Mouse (Mus musculus): Measurements from ENCODE around the gene Gucy1b2. TPM values are rescaled to one million over a fixed set of nuclear protein-coding genes. Genes with fewer than 3 reads are reported as not detected.

Gene Gucy1b2
- polyA plus RNA-seq, 1 experiment from 2014 or later: not detected

DNA sequence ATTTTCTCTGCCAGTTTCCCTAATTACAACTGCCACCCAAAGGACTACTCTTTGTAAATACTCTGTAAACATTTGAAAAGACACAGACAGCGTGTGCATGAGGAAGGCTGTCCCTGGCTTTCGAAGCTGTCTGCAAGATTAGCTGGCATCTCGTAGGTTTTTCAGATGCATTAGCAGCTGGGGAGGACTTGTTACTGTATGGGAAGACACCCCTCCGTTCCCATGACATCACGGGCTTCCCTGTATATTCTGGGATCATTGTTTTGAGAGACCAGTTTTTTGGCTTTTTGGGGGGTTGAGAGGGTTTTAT is 564 bp downstream of the Gucy1b2 start:
- no peaks in the 10 kb centered on the region for H3K79me2 ChIP-seq (ENCODE audit: inconsistent target)
- no peak overlapping the region for H3K27ac ChIP-seq
- H3K36me3 ChIP-seq (ENCODE audit: inconsistent target): no peaks in the 10 kb centered on the region
- 91% methylated on average over 4 of the region's 5 CpGs for WGBS (ENCODE audit: missing documents)
- H3K4me3 ChIP-seq (ENCODE audit: inconsistent target): no peak overlapping the region

DNA sequence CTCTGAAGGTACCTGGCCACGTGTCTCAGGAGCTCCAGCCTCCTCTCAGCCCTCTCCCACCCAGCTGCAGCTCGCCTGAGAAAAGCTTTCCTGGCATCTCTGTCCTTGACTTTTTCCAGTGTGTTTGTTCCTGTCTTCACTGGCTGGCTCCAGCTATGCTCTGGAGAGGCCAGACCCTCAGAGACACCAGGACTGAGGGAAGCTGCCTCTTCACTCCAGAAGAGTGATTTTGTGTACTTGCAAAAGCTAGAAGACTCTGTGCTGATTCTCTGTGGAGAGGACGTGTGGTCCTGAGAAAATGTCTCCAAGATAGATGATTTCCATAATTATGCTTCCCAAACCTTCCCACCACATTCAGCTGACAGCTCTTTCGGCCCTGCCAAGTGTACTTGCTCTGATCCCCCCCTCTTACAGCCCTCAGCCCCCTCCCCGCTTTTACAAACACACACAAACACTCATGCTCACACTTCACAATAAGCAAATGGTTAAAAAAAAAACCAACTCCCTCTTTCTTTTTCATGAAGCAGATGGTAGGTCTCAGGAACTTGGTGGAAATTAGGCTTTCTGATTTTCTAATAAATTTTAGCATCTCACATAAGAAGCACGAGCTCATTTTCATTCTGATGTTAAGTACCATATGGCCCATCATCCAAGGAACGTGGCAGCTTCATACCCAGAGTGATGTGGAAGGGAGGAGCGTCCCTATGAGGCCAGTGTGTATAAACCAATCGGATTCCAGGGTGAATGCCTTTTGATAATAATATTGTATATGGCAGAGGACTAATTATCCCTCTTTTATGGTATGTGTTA is 1.1 kb downstream of the Gucy1b2 start:
- Histone ChIP-seq H3K36me3 (ENCODE audit: inconsistent target) (no peaks in the 10 kb centered on the region), H3K27ac (no peak overlapping the region), H3K79me2 (ENCODE audit: inconsistent target) (no peaks in the 10 kb centered on the region), H3K4me3 (ENCODE audit: inconsistent target) (no peak overlapping the region)
- WGBS (ENCODE audit: missing documents): 84% methylated on average over 9 of the region's 9 CpGs

DNA sequence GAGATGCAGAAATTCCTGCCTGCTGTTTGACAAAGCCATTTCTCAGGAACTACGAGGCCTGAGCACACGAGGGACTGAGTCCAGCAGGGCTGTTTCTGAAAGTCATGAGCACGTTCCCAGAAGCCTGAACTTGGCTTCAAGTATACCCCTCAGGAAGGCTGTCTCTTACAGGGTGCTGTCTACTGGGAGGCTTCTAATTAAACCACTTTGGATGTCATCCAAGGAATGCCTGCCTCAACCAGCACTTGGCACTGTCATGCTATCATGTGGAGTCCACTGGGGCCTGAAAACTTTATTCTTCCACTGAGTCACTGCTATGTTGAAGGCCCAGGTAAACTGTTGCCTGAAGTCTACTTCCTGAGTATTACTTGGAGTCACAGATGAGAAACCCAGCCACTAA is 2.0 kb downstream of the Gucy1b2 start:
- 86% methylated on average over 3 of the region's 3 CpGs for WGBS (ENCODE audit: missing documents)
- H3K36me3 ChIP-seq (ENCODE audit: inconsistent target): no peaks in the 10 kb centered on the region
- no peaks in the 10 kb centered on the region for H3K79me2 ChIP-seq (ENCODE audit: inconsistent target)
- no peak overlapping the region for H3K4me3 ChIP-seq (ENCODE audit: inconsistent target)
- no peak overlapping the region for H3K27ac ChIP-seq

DNA sequence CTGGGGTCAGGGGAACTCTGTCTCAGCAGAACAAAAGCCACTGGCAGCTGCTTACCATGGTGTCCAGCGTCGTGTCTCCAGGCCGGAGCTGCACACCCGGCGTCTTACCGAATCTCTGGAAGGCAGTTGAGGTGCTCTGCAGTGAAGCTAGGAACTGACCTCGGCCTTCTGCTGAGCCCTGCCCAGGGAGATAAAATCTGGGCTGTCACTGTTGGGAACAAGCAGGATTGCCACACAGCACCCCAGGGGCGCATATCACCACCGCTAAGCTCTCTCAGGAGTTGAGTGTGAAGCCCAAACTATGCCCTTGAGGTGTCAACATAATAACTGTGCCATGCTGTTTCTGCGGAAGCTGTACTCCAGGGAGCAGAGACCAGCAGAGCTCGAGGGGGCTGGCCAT is 2.8 kb downstream of the Gucy1b2 start:
- Histone ChIP-seq H3K36me3 (ENCODE audit: inconsistent target) (no peaks in the 10 kb centered on the region), H3K4me3 (ENCODE audit: inconsistent target) (no peak overlapping the region), H3K27ac (no peak overlapping the region), H3K79me2 (ENCODE audit: inconsistent target) (no peaks in the 10 kb centered on the region)
- WGBS (ENCODE audit: missing documents): 89% methylated on average over 11 of the region's 11 CpGs

DNA sequence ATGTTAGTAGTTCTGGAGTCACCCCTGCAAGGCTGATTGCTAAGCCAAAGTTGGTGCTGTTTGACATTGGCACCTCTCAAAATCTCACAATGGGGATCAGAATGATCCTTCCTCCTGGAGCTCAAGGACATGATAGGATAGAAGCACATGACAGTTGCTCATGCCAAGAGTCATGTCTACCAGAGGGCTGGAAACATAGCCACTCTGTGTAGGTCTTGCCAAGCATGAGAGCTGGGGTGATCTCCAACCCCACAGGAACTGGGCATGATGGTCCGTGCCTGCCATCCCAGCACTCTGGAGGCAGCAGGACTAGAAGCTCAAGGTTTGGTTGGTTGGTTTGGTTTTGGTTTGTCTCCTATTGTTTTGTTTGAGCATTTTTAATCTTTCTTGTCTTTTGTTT is 5.4 kb downstream of the Gucy1b2 start:
- WGBS (ENCODE audit: missing documents): 94% methylated on average over 1 of the region's 1 CpGs
- no peak overlapping the region for H3K4me3 ChIP-seq (ENCODE audit: inconsistent target)
- no peaks in the 10 kb centered on the region for H3K36me3 ChIP-seq (ENCODE audit: inconsistent target)
- H3K79me2 ChIP-seq (ENCODE audit: inconsistent target): no peaks in the 10 kb centered on the region
- H3K27ac ChIP-seq: no peak overlapping the region

DNA sequence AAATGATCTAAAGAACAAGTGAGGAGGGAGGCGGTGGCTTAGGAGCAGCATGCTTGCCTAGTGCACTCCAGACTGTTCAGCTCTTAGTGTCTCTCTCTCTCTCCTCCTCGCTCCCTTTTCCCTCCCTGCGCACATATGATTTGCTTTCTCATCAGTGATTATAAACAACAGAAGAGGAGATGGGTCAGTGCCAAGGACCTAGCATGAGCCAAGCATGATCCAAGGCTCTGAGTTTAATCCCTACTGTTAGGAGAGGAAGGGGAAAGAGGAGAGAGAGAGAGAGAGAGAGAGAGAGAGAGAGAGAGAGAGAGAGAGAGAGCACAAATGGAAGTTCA is 8.9 kb downstream of the Gucy1b2 start:
- H3K4me3 ChIP-seq (ENCODE audit: inconsistent target): no peak overlapping the region
- H3K27ac ChIP-seq: no peak overlapping the region
- no peaks in the 10 kb centered on the region for H3K36me3 ChIP-seq (ENCODE audit: inconsistent target)
- WGBS (ENCODE audit: missing documents): 100% methylated on average over 3 of the region's 3 CpGs
- H3K79me2 ChIP-seq (ENCODE audit: inconsistent target): no peaks in the 10 kb centered on the region

DNA sequence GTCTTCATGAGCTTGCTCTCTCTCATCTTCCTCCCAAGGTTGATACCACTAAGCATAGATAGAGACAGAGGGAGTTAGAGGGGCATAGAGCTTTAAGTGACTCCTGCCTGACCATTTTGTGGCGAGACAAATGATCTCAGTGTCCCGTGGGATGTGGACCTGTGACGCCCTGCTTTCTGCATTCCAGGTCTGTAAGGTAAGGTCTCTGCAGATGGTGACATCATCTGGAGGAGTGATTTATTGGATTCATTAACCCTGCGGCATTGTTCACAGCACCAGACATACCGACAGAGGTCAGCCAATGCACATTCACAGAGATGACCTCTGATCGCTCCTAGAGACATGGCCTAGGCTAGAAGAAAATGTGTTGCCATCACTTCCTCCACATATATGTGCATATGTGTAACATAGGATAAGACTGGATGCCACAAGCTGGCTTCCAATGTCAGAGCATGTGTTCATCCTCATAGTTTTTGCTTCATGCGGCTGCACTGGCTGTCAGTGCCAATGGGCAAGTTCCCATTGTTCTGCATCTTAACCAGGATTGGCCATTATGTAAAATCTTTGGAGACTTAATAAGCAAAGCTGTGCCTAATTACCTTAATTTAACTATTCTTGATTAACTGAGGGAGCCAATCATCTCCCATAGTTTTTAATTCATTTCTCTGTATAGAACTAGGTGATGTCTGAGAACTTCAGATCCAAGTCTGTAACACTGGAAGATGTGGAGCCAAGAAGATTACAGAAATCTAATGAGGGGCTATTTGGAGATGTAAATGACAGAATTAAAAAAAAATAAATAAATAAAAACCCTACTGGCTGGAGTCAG is 9.5 kb downstream of the Gucy1b2 start:
- H3K36me3 ChIP-seq (ENCODE audit: inconsistent target): no peaks in the 10 kb centered on the region
- 91% methylated on average over 7 of the region's 7 CpGs for WGBS (ENCODE audit: missing documents)
- H3K4me3 ChIP-seq (ENCODE audit: inconsistent target): no peak overlapping the region
- no peaks in the 10 kb centered on the region for H3K79me2 ChIP-seq (ENCODE audit: inconsistent target)
- H3K27ac ChIP-seq: no peak overlapping the region

DNA sequence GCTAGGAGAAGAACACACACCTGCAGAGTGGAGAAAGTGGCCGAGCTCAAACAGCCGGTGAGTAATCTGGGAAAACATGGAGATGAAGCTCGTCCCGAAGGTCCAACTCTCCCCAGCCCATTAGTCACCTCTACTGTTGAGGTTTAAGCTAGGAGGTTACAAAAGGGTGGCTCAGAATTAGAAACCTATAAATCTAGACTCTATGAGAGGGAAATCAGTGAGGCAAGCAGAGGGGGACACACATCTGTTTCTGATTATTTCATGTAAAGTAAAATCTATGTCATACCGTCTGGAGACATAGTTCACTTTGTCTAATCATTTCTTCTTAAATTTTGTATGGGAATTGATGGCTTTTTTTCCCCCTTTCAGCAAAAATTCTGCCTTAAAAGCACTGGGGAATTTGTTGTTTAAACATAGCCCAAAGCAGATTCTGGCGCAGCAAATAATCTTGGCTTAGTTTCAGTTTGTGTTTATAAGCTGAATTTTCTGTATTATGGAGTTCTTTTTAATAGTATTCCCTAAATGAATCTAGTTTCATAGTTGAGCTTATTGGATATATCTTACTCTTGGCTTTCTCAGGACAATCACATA is 12.2 kb downstream of the Gucy1b2 start:
- no peaks in the 10 kb centered on the region for H3K36me3 ChIP-seq (ENCODE audit: inconsistent target)
- H3K4me3 ChIP-seq (ENCODE audit: inconsistent target): no peak overlapping the region
- no peak overlapping the region for H3K27ac ChIP-seq
- no peaks in the 10 kb centered on the region for H3K79me2 ChIP-seq (ENCODE audit: inconsistent target)
- 95% methylated on average over 6 of the region's 6 CpGs for WGBS (ENCODE audit: missing documents)

DNA sequence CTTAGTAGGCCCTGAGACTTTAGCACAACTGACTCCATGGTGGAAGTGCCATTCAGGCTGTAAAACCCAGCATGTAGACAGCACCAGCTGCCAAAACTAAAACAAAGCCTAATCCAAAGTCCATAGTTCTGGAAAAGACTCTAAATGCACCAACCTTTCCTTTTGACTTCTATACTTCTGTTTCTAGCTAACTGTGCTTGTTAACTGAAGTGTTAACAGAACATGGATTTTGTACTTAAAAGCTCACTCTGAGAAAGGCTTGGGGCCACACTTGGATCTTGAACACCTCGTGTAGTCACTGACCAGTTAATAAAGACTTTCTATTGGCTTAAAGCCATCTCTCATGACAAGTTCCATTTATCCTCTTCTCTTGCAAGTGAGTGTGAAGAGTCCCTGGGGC is 13.1 kb downstream of the Gucy1b2 start:
- WGBS (ENCODE audit: missing documents): 78% methylated on average over 1 of the region's 1 CpGs
- no peak overlapping the region for H3K27ac ChIP-seq
- no peaks in the 10 kb centered on the region for H3K36me3 ChIP-seq (ENCODE audit: inconsistent target)

DNA sequence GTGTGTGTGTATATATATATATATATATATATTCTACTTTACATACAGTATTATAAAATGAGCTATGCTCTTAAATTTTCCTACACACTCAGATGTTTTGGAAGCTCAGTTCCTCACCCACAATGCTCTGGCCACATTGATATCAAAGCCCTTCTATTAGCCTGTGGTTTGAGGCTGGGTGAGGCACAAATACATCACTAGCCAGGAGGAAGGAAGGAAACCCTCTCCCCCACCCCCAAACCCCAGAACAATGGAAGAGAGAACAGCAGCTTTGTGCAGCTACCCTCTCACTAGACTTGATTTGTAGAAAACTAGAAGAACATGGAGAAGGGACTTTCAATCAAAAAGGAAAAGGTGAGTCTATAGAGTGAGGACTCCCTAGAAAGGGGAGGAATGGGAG is 16.1 kb downstream of the Gucy1b2 start:
- no peaks in the 10 kb centered on the region for H3K36me3 ChIP-seq (ENCODE audit: inconsistent target)
- no peak overlapping the region for H3K4me3 ChIP-seq (ENCODE audit: inconsistent target)
- H3K79me2 ChIP-seq (ENCODE audit: inconsistent target): no peaks in the 10 kb centered on the region
- no peak overlapping the region for H3K27ac ChIP-seq

More for the DNA sequence above, 13.1 kb downstream of the Gucy1b2 start:
- Histone ChIP-seq H3K4me3 (ENCODE audit: inconsistent target) (no peak overlapping the region), H3K79me2 (ENCODE audit: inconsistent target) (no peaks in the 10 kb centered on the region)

DNA sequence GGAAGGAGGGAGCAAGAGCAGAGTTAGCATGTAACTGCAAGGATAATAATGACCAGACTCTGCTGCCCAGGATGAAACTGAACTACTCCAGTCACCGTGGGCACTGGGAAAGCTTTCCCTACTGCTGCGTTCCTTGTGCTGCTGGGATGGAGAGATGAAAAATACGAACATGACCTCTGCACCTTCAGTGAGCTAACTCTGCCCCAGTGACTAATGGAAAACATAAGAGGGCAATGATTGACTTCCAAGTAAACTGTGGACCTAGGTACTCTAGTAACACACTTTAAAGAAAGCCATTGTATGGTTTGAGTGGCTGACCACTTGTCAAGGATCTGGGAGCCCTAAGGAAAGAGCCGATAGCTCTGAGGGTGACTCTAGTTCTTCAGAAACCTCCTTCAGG is 17.9 kb downstream of the Gucy1b2 start:
- WGBS (ENCODE audit: missing documents): 89% methylated on average over 4 of the region's 4 CpGs
- H3K4me3 ChIP-seq (ENCODE audit: inconsistent target): no peak overlapping the region
- no peak overlapping the region for H3K27ac ChIP-seq
- H3K79me2 ChIP-seq (ENCODE audit: inconsistent target): no peaks in the 10 kb centered on the region
- no peaks in the 10 kb centered on the region for H3K36me3 ChIP-seq (ENCODE audit: inconsistent target)

DNA sequence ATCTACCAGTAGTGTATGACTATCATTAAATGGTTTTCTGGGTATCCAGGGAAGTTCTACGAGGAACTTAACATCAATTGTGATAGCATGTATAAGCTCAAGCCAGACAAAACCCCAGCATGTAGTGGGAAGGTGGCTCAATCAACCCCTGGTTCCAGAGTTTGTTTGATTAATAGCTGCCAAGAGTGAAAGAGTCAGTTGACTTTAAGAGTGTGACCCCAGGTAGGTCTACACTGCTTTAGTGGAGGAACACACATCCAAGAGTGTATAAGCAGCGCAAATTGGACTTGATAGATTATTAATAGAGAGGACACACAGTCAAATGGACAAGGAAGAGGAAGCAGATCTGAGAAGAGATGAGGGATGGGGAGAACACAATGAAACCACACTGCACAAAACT is 18.3 kb downstream of the Gucy1b2 start:
- no peaks in the 10 kb centered on the region for H3K79me2 ChIP-seq (ENCODE audit: inconsistent target)
- H3K4me3 ChIP-seq (ENCODE audit: inconsistent target): no peak overlapping the region
- H3K36me3 ChIP-seq (ENCODE audit: inconsistent target): no peaks in the 10 kb centered on the region
- 93% methylated on average over 2 of the region's 2 CpGs for WGBS (ENCODE audit: missing documents)
- no peak overlapping the region for H3K27ac ChIP-seq

DNA sequence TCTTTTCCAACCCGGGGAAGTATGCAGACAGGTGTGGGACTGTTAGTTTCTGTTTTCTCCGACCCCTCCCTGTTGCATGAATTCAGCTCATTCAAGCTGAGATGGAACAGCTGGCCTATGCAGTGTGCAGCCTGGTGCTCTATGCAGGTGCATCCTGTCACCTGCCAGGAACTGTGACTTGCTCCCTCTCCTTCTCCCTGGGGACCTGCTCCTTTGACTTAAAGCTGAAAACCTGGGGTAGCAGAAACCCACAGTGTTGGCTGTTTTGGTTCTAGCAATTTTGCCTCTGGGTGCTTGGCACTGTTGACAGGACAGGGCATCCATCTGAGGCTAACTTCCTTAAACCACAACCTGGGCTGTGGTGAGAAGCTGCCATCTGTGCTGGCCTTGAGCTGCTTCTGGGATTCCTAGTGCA is 30.8 kb downstream of the Gucy1b2 start:
- H3K27ac ChIP-seq: no peak overlapping the region
- H3K36me3 ChIP-seq (ENCODE audit: inconsistent target): no peaks in the 10 kb centered on the region
- H3K4me3 ChIP-seq (ENCODE audit: inconsistent target): no peak overlapping the region
- WGBS (ENCODE audit: missing documents): 45% methylated on average over 2 of the region's 2 CpGs
- no peaks in the 10 kb centered on the region for H3K79me2 ChIP-seq (ENCODE audit: inconsistent target)

DNA sequence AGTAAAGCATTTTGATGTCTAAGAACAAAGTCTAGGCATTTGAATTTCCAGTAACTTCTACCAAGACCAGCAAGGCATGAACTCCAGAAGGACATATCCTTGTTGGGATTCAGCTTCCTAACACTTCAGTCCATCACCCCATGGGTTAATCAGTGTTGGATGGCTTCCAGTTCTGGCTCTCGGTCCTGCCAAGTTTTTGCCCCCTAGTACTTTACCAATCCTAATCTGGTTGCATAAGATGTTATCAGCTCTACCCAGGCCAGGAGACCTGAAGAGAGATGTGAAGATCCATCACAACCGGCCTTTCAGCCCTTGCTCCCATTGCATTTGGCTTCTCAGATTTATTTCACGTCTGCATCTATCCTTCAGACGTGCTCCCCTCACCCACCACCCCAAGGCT is 33.8 kb downstream of the Gucy1b2 start:
- H3K27ac ChIP-seq: no peak overlapping the region
- 87% methylated on average over 4 of the region's 4 CpGs for WGBS (ENCODE audit: missing documents)
- no peak overlapping the region for H3K4me3 ChIP-seq (ENCODE audit: inconsistent target)
- no peaks in the 10 kb centered on the region for H3K79me2 ChIP-seq (ENCODE audit: inconsistent target)
- no peaks in the 10 kb centered on the region for H3K36me3 ChIP-seq (ENCODE audit: inconsistent target)

DNA sequence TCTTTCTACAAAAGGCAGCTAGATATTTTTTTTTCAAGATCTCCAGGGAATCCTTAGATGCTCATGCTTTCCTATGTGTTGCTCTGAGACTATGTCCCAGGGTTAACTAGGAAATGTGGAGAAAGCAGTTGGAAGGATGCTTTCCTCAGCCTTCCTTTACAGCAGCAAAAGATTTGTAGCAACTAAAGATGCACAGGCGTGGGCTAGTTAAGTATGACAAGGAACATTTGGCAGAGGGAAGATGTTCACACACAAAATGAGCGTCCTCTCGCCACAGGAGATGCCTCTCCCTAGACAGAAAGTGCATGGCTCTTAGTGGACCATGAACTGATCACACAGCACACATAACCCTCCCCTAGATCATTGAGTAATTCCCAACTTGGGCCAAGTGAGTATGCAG is 38.6 kb downstream of the Gucy1b2 start:
- Histone ChIP-seq H3K4me3 (ENCODE audit: inconsistent target) (no peak overlapping the region), H3K27ac (no peak overlapping the region), H3K36me3 (ENCODE audit: inconsistent target) (no peaks in the 10 kb centered on the region), H3K79me2 (ENCODE audit: inconsistent target) (no peaks in the 10 kb centered on the region)
- WGBS (ENCODE audit: missing documents): 95% methylated on average over 3 of the region's 3 CpGs

Data from macrophage (primary cell).